Mouse (Mus musculus) hindbrain, postnatal 0 days (tissue): ENCODE data around the gene Paqr4. TPM values are rescaled to one million over a fixed set of nuclear protein-coding genes. Genes with fewer than 3 reads are reported as not detected.

Experiments used
- ATAC-seq: fragments of 200-750 bp; cut with Nextera tagmentation; 2 replicates; pipeline ENCODE4 v1.8.0; 2017; ENCODE audit warnings: mild to moderate bottlenecking, moderate TSS enrichment, moderate library complexity
- DNase-seq: peaks from one replicate; pipeline ENCODE4 v3.0.0-alpha.2; 2015; ENCODE audit warnings: low spot score
- H3K27ac ChIP-seq: fragments of 300-500 bp; sonication (generic); 2 replicates; pipeline ENCODE4 v1.5.1; 2014; ENCODE audit warnings: mild to moderate bottlenecking
- H3K27me3 ChIP-seq: fragments of 300-500 bp; sonication (generic); 2 replicates; pipeline ENCODE4 v1.6.1; 2014; ENCODE audit warnings: low read length, mixed read lengths; ENCODE audit not compliant: insufficient read depth
- H3K36me3 ChIP-seq: fragments of 300-500 bp; sonication (generic); 2 replicates; pipeline ENCODE4 v1.6.1; 2014; ENCODE audit warnings: low read length, mixed read lengths; ENCODE audit not compliant: insufficient read depth
- H3K4me1 ChIP-seq: fragments of 300-500 bp; sonication (generic); 2 replicates; pipeline ENCODE4 v1.6.1; 2014; ENCODE audit warnings: antibody characterized with exemption, low read length, mixed read lengths; ENCODE audit not compliant: insufficient read depth
- H3K4me2 ChIP-seq: fragments of 300-500 bp; sonication (generic); 2 replicates; pipeline ENCODE4 v1.6.1; 2014; ENCODE audit warnings: low read depth, mild to moderate bottlenecking, low read length, moderate library complexity, mixed read lengths
- H3K4me3 ChIP-seq: fragments of 300-500 bp; sonication (generic); 2 replicates; pipeline ENCODE4 v1.5.1; 2014; ENCODE audit warnings: low read length
- H3K9ac ChIP-seq: fragments of 300-500 bp; sonication (generic); replicated peaks from 2 replicates; pipeline ENCODE4 v1.6.1; 2014; ENCODE audit warnings: mild to moderate bottlenecking, low read length, moderate library complexity, mixed read lengths
- H3K9me3 ChIP-seq: fragments of 300-500 bp; sonication (generic); 2 replicates; pipeline ENCODE4 v1.6.1; 2016; ENCODE audit warnings: low read length, mixed read lengths
- CTCF ChIP-seq: IDR thresholded peaks from 2 replicates; pipeline ENCODE4 v1.5.1; 2016; ENCODE audit warnings: antibody characterized with exemption, control low read depth, low read depth
- WGBS: fragments of 180-500 bp; shearing (Covaris S2); extraction: QIAGEN DNeasy Blood & Tissue Kit; methylation state at CpG from one replicate; pipeline ENCODE4 v1.1.7; 2014; 5-methylcytosine and 5-hydroxymethylcytosine counted together
- polyA plus RNA-seq: library from polyadenylated mRNA; unstranded; fragments of >200 nt; fragmentation: Nextera tagmentation; extraction: Ambion mirVana; gene quantifications from 2 replicates; pipeline ENCODE4 v1.2.1, GENCODE M21; 2015
- total RNA-seq: library from RNA; depleted of rRNA; stranded (reverse); fragments of >200 nt; gene quantifications from 2 replicates; pipeline ENCODE4 v1.2.3, GENCODE M21; 2014

Paqr4 gene
- total and polyA plus RNA-seq, 2 experiments from 2014 or later, result 72.1 to 120 TPM

- TF ChIP-seq CTCF, result no peak
- Histone ChIP-seq H3K4me2 (peak overlapping the region; percentile 74), H3K4me1 (peaks cover 34% of the 10 kb centered on the region), H3K27me3 (peaks cover 40% of the 10 kb centered on the region), H3K4me3 (peak overlapping the region; percentile 82), H3K36me3 (peaks cover 17% of the 10 kb centered on the region; the same call in 1 of the 2 replicates), H3K9ac (peak overlapping the region; percentile 77), H3K27ac (peak overlapping the region; percentile 88), H3K9me3 (no peaks in the 10 kb centered on the region)
- WGBS, result under 1% methylated on average over 46 of the region's 46 CpGs
- DNase-seq (peak; percentile 94), ATAC-seq (peak; percentile 83)
These were observed 507 bp downstream of the Paqr4 start for GRCm38 (mm10) chr17:23740136-23740584.

GRCm38 (mm10) chr17:23739202-23740135 lies 1.2 kb downstream of the Paqr4 start:
- peaks cover 33% of the 10 kb centered on the region for H3K27me3 ChIP-seq
- H3K4me2 ChIP-seq, result peak overlapping the region; percentile 74
- no peak for TF ChIP-seq CTCF
- peak; percentile 73 for DNase-seq
- peak overlapping the region; percentile 82 for H3K4me3 ChIP-seq
- peaks cover 20% of the 10 kb centered on the region; the same call in 1 of the 2 replicates for H3K36me3 ChIP-seq
- no peaks in the 10 kb centered on the region for H3K9me3 ChIP-seq
- ATAC-seq, result peak; percentile 68
- peak overlapping the region; percentile 77 for H3K9ac ChIP-seq
- H3K27ac ChIP-seq, result peak overlapping the region; percentile 88
- WGBS, result 1% methylated on average over 48 of the region's 48 CpGs
- peaks cover 27% of the 10 kb centered on the region for H3K4me1 ChIP-seq

- H3K27ac ChIP-seq, result peak overlapping the region; percentile 88
- peak overlapping the region; percentile 74 for H3K4me2 ChIP-seq
- peak overlapping the region; percentile 77 for H3K9ac ChIP-seq
- no peaks in the 10 kb centered on the region for H3K9me3 ChIP-seq
- H3K36me3 ChIP-seq, result peaks cover 20% of the 10 kb centered on the region; the same call in 1 of the 2 replicates
- H3K27me3 ChIP-seq, result peaks cover 28% of the 10 kb centered on the region
- no peak for TF ChIP-seq CTCF
- H3K4me3 ChIP-seq, result peak overlapping the region; percentile 82
- WGBS, result 21% methylated on average over 2 of the region's 2 CpGs
- ATAC-seq (no peak), DNase-seq (no peak)
- peaks cover 27% of the 10 kb centered on the region for H3K4me1 ChIP-seq
These were observed 1.8 kb downstream of the Paqr4 start for GRCm38 (mm10) chr17:23738836-23739201.

GRCm38 (mm10) chr17:23737493-23738445 lies 2.9 kb downstream of the Paqr4 start:
- H3K4me3 ChIP-seq, result peak overlapping the region; percentile 82
- ATAC-seq (no peak), DNase-seq (no peak)
- peak; percentile 40; the same call in 1 of the 2 replicates for TF ChIP-seq CTCF
- 64% methylated on average over 15 of the region's 15 CpGs for WGBS
- H3K27ac ChIP-seq, result 0 out of 2 replicates have a peak overlapping the region, but pooled peaks have one; percentile 20
- peaks cover 17% of the 10 kb centered on the region for H3K27me3 ChIP-seq
- 0 out of 2 replicates have a peak overlapping the region, but pooled peaks have one; percentile 77 for H3K9ac ChIP-seq
- H3K9me3 ChIP-seq, result no peaks in the 10 kb centered on the region
- peak overlapping the region; percentile 74 for H3K4me2 ChIP-seq
- H3K4me1 ChIP-seq, result peaks cover 27% of the 10 kb centered on the region
- peaks cover 20% of the 10 kb centered on the region; the same call in 1 of the 2 replicates for H3K36me3 ChIP-seq

- Histone ChIP-seq H3K27ac (no peak overlapping the region), H3K27me3 (no peaks in the 10 kb centered on the region), H3K36me3 (peaks cover 20% of the 10 kb centered on the region; the same call in 1 of the 2 replicates), H3K4me2 (no peak overlapping the region), H3K4me1 (peaks cover 18% of the 10 kb centered on the region), H3K9me3 (no peaks in the 10 kb centered on the region), H3K9ac (no peak overlapping the region), H3K4me3 (no peak overlapping the region)
- TF ChIP-seq CTCF, result no peak
- DNase-seq (peak; percentile 59), ATAC-seq (no peak)
- 40% methylated on average over 1 of the region's 1 CpGs for WGBS
These were observed 6.3 kb downstream of the Paqr4 start for GRCm38 (mm10) chr17:23734341-23734740.

- Histone ChIP-seq H3K4me2 (no peak overlapping the region), H3K9ac (no peak overlapping the region), H3K27ac (no peak overlapping the region), H3K4me1 (0 out of 2 replicates have a peak, but pooled peaks cover 4% of the 10 kb centered on the region), H3K4me3 (no peak overlapping the region), H3K9me3 (no peaks in the 10 kb centered on the region), H3K27me3 (no peaks in the 10 kb centered on the region), H3K36me3 (0 out of 2 replicates have a peak, but pooled peaks cover 5% of the 10 kb centered on the region)
- no peak for DNase-seq
- ATAC-seq, result no peak
- no peak for TF ChIP-seq CTCF
- WGBS, result 67% methylated on average over 1 of the region's 1 CpGs
These were observed 10.2 kb downstream of the Paqr4 start for GRCm38 (mm10) chr17:23730441-23730840.
